Comparison of ENCODE assay signal across 8 mouse cellular contexts in the genomic region with DNA sequence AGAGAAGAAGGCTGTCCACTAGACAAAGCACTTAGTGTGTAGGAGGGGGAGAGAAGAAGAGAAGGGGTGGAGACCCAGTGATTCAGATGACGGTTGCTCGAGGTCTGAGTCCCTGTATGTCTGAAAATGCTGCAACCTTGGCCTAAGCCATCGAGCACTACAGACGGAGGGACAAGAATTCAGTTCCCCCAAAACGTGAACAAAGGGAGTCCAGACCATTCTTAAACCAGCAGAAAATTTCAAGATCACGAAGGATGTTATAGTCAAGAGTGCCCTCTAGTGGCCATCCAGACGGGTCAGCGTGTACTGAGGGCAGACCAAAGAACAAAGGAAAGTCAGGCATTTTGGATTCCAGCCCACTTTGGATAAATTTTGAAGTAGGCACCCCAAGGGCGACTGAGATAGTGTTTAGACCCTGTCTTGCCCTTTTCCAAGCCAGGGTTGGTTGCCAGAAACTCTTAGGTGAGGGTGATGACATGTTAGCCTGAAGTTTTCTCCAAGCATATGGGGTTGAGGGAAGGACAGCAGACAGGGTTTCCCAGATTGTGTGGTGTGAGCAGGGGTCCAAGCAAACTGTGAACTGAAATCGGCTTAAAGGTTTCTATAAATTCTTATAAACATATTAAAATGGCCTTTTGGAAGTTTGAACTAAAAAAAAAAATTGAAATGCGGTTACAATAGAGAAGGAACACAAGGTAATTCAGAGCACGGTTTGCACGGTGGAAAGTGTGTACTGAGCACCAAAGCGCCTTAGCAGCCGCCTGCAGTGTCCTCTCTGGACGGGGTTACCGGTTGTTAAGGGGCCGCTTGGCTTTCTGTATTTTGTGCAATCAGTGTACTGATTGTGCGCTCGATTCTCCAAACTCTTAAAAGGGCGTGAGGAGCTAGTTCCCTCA. TPM values are rescaled to one million over a fixed set of nuclear protein-coding genes. Genes with fewer than 3 reads are reported as not detected.
A peak's percentile ranks its signal among the peaks of the same experiment; 100 is the strongest.
DNase-seq lines count a peak whose midpoint lies in the region; ATAC-seq and TF ChIP-seq lines count a peak whose summit lies in the region.

No protein-coding gene starts in this region.

- peak; percentile 65 for DNase-seq in G1E (ENCODE audit: low spot score)
- DNase-seq in c-Kit-positive CD71-positive TER-119-negative erythroid progenitor cells, embryonic 14.5 days (ENCODE audit: low read depth) = peak; percentile 85
- DNase-seq in forebrain, embryonic 10.5 days (ENCODE audit: extremely low spot score, low spot score) = peak; percentile 85
- DNase-seq in kidney, postnatal 14 days = peak; percentile 86
- peak; percentile 62 to 82 for DNase-seq in lung, adult 18-20 months
- DNase-seq in thymus, postnatal 25 days = peak; percentile 82

- peaks cover 3% of the 10 kb centered on the region; the same call in 1 of the 2 replicates for H3K27me3 ChIP-seq in G1E (ENCODE audit: insufficient read depth, low read length)
- no peaks in the 10 kb centered on the region for H3K27me3 ChIP-seq in forebrain, embryonic 10.5 days (ENCODE audit: poor library complexity, severe bottlenecking)
- no peaks in the 10 kb centered on the region for H3K27me3 ChIP-seq in heart, embryonic 16.5 days (ENCODE audit: control insufficient read depth, insufficient read depth, low read length)
- no peaks in the 10 kb centered on the region for H3K27me3 ChIP-seq in neural tube, embryonic 14.5 days (ENCODE audit: control insufficient read depth, insufficient read depth, low read length)

- peaks cover 35% of the 10 kb centered on the region for H3K4me1 ChIP-seq in G1E (ENCODE audit: insufficient read depth, low read depth, low read length)
- peaks cover 35% of the 10 kb centered on the region for H3K4me1 ChIP-seq in forebrain, embryonic 10.5 days
- H3K4me1 ChIP-seq in heart, embryonic 16.5 days (ENCODE audit: control insufficient read depth, insufficient read depth, low read length) = peaks cover 6% of the 10 kb centered on the region
- peaks cover 7% of the 10 kb centered on the region; the same call in 1 of the 2 replicates for H3K4me1 ChIP-seq in neural tube, embryonic 14.5 days (ENCODE audit: control insufficient read depth, insufficient read depth, low read length)

- peak; percentile 44 for TF ChIP-seq CTCF in G1E (IDR thresholded peaks at IDR 0.05; ENCODE audit: low read depth, low read length)

- H3K36me3 ChIP-seq in G1E (replicated peaks) = no peaks in the 10 kb centered on the region
- H3K36me3 ChIP-seq in forebrain, embryonic 10.5 days (replicated peaks) = no peaks in the 10 kb centered on the region
- no peaks in the 10 kb centered on the region for H3K36me3 ChIP-seq in heart, embryonic 16.5 days (ENCODE audit: control insufficient read depth, insufficient read depth)
- H3K36me3 ChIP-seq in neural tube, embryonic 14.5 days (ENCODE audit: control insufficient read depth, insufficient read depth, low read length) = no peaks in the 10 kb centered on the region

- H3K9ac ChIP-seq in heart, embryonic 16.5 days (ENCODE audit: low read length) = peak overlapping the region; percentile 83
- H3K9ac ChIP-seq in neural tube, embryonic 14.5 days (replicated peaks; ENCODE audit: low read depth, low read length) = peak overlapping the region; percentile 56

- peak; percentile 47; the same call in 1 of the 2 replicates for ATAC-seq in G1E (ENCODE audit: extremely low read depth, insufficient number of reproducible peaks, low FRiP score, poor library complexity, severe bottlenecking)
- ATAC-seq in heart, embryonic 16.5 days (replicated peaks; ENCODE audit: extremely low read depth, insufficient read depth, low FRiP score) = peak; percentile 77
- ATAC-seq in neural tube, embryonic 14.5 days (ENCODE audit: low read depth) = peak; percentile 84

- H3K9me3 ChIP-seq in G1E (replicated peaks) = no peaks in the 10 kb centered on the region
- no peaks in the 10 kb centered on the region for H3K9me3 ChIP-seq in forebrain, embryonic 10.5 days
- H3K9me3 ChIP-seq in heart, embryonic 16.5 days (replicated peaks; ENCODE audit: control insufficient read depth, low read length) = no peaks in the 10 kb centered on the region
- H3K9me3 ChIP-seq in neural tube, embryonic 14.5 days (ENCODE audit: control insufficient read depth, low read length) = no peaks in the 10 kb centered on the region

- peak overlapping the region; percentile 58; the same call in 1 of the 2 replicates for H3K4me3 ChIP-seq in G1E (ENCODE audit: low read depth, low read length)
- peak overlapping the region; percentile 57 for H3K4me3 ChIP-seq in forebrain, embryonic 10.5 days
- peak overlapping the region; percentile 63 for H3K4me3 ChIP-seq in heart, embryonic 16.5 days (ENCODE audit: low read length)
- peak overlapping the region; percentile 48 for H3K4me3 ChIP-seq in neural tube, embryonic 14.5 days (ENCODE audit: low read depth, low read length)

- under 1% methylated on average over 21 of the region's 21 CpGs for WGBS in forebrain, embryonic 10.5 days
- WGBS in heart, embryonic 16.5 days = 1% methylated on average over 21 of the region's 21 CpGs
- 0% methylated on average over 21 of the region's 21 CpGs for WGBS in neural tube, embryonic 14.5 days

- peak overlapping the region; percentile 79 for H3K4me2 ChIP-seq in heart, embryonic 16.5 days (ENCODE audit: low read depth, low read length)
- H3K4me2 ChIP-seq in neural tube, embryonic 14.5 days (ENCODE audit: low read depth, low read length) = peak overlapping the region; percentile 78

- H3K27ac ChIP-seq in forebrain, embryonic 10.5 days = peak overlapping the region; percentile 99
- peak overlapping the region; percentile 93 for H3K27ac ChIP-seq in heart, embryonic 16.5 days (ENCODE audit: low read length)
- peak overlapping the region; percentile 98 for H3K27ac ChIP-seq in neural tube, embryonic 14.5 days (ENCODE audit: low read depth, low read length)

RNA-seq across cellular contexts. Expression of gene Hist1h4j, which starts 0.6 kb away (rescaled TPM):
- total RNA-seq in G1E (2014; fragmentation: Nextera tagmentation) (20.2 and 51.9 TPM in 2 replicates), G1E (2017) (121 TPM in 2 replicates)
- 1.2 and 6.4 TPM in 2 replicates for polyA plus RNA-seq in G1E (2012)
- 0.97 and 1.8 TPM in 2 replicates for polyA plus RNA-seq in forebrain, embryonic 10.5 days (2016; fragmentation: Nextera tagmentation; extraction: Ambion mirVana)
- polyA plus RNA-seq in heart, embryonic 16.5 days (2015; fragmentation: Nextera tagmentation; extraction: Ambion mirVana) = 0.51 and 0.67 TPM in 2 replicates
- polyA plus RNA-seq in neural tube, embryonic 14.5 days (2014; fragmentation: Nextera tagmentation; extraction: Ambion mirVana) = 0.37 and 0.75 TPM in 2 replicates

RNA-seq across cellular contexts. Expression of gene Hist1h2bm, which starts 12.4 kb away (rescaled TPM):
- total RNA-seq in G1E (2014; fragmentation: Nextera tagmentation) (170 and 209 TPM in 2 replicates), G1E (2017) (309 and 556 TPM in 2 replicates)
- 1.2 and 3.4 TPM in 2 replicates for polyA plus RNA-seq in G1E (2012)
- polyA plus RNA-seq in forebrain, embryonic 10.5 days (2016; fragmentation: Nextera tagmentation; extraction: Ambion mirVana) = 5.3 and 5.6 TPM in 2 replicates
- 1.8 and 2.4 TPM in 2 replicates for polyA plus RNA-seq in heart, embryonic 16.5 days (2015; fragmentation: Nextera tagmentation; extraction: Ambion mirVana)
- 0.82 TPM in 1 of 2 replicates, not detected in the other for polyA plus RNA-seq in neural tube, embryonic 14.5 days (2014; fragmentation: Nextera tagmentation; extraction: Ambion mirVana)

RNA-seq across cellular contexts. Expression of gene Hist1h4k, which starts 16.0 kb away (rescaled TPM):
- total RNA-seq in G1E (2014; fragmentation: Nextera tagmentation) (1,076 and 1,147 TPM in 2 replicates), G1E (2017) (4,982 and 5,364 TPM in 2 replicates)
- 12.1 and 66.9 TPM in 2 replicates for polyA plus RNA-seq in G1E (2012)
- 1.8 and 5.8 TPM in 2 replicates for polyA plus RNA-seq in forebrain, embryonic 10.5 days (2016; fragmentation: Nextera tagmentation; extraction: Ambion mirVana)
- 1.9 TPM in 1 of 2 replicates, not detected in the other for polyA plus RNA-seq in heart, embryonic 16.5 days (2015; fragmentation: Nextera tagmentation; extraction: Ambion mirVana)
- 1.2 TPM in 1 of 2 replicates, not detected in the other for polyA plus RNA-seq in neural tube, embryonic 14.5 days (2014; fragmentation: Nextera tagmentation; extraction: Ambion mirVana)

RNA-seq across cellular contexts. Expression of gene Hist1h3h, which starts 16.8 kb away (rescaled TPM):
- total RNA-seq in G1E (2014; fragmentation: Nextera tagmentation) (178 and 383 TPM in 2 replicates), G1E (2017) (634 and 1,163 TPM in 2 replicates)
- 29.3 and 131 TPM in 2 replicates for polyA plus RNA-seq in G1E (2012)
- polyA plus RNA-seq in forebrain, embryonic 10.5 days (2016; fragmentation: Nextera tagmentation; extraction: Ambion mirVana) = 9.4 and 11.1 TPM in 2 replicates
- 4.8 and 6.2 TPM in 2 replicates for polyA plus RNA-seq in heart, embryonic 16.5 days (2015; fragmentation: Nextera tagmentation; extraction: Ambion mirVana)
- 0.79 and 2.4 TPM in 2 replicates for polyA plus RNA-seq in neural tube, embryonic 14.5 days (2014; fragmentation: Nextera tagmentation; extraction: Ambion mirVana)

RNA-seq across cellular contexts. Expression of gene Hist1h2ai, which starts 18.0 kb away (rescaled TPM):
- 968 and 989 TPM in 2 replicates for total RNA-seq in G1E (2014; fragmentation: Nextera tagmentation)
- 2,644 and 2,651 TPM in 2 replicates for total RNA-seq in G1E (2017)
- polyA plus RNA-seq in G1E (2012) = 2,561 and 4,652 TPM in 2 replicates
- 11.9 and 12.0 TPM in 2 replicates for polyA plus RNA-seq in forebrain, embryonic 10.5 days (2016; fragmentation: Nextera tagmentation; extraction: Ambion mirVana)
- polyA plus RNA-seq in heart, embryonic 16.5 days (2015; fragmentation: Nextera tagmentation; extraction: Ambion mirVana) = 4.3 and 8.1 TPM in 2 replicates
- polyA plus RNA-seq in neural tube, embryonic 14.5 days (2014; fragmentation: Nextera tagmentation; extraction: Ambion mirVana) = 7.0 and 9.4 TPM in 2 replicates

Comparison
In these comparisons a context has a peak if more than half of its experiments do, and no peak if none do; other contexts are left out.
1. Peak in every context shown above with its lines: DNase-seq, ATAC-seq, H3K4me3 ChIP-seq and H3K27ac ChIP-seq.